Mouse (Mus musculus): ENCODE measurements at regions not wholly inside any gene's neighbourhood (a gene's known extent, or its start where the extent isn't known, plus 50 kb on each side); places are given as distances from the start of the nearest gene placed in this dataset.
A peak's percentile ranks its signal among the peaks of the same experiment; 100 is the strongest.

GRCm38 (mm10) chr2:128387851-128388471 lies 203.0 kb upstream of the Spdye4c start:
- WGBS = 78% methylated on average over 8 of the region's 8 CpGs
- H3K9ac ChIP-seq (replicated peaks; ENCODE audit: low read length) = no peak overlapping the region

GRCm38 (mm10) chr2:128388883-128389470 lies 202.0 kb upstream of the Spdye4c start:
- H3K36me3 ChIP-seq (ENCODE audit: insufficient read depth, low read length) = no peaks in the 10 kb centered on the region
- no peaks in the 10 kb centered on the region for H3K27me3 ChIP-seq (ENCODE audit: insufficient read depth, low read length)
- H3K4me1 ChIP-seq (ENCODE audit: insufficient read depth, low read length) = no peaks in the 10 kb centered on the region
- H3K9ac ChIP-seq (replicated peaks; ENCODE audit: low read length) = no peak overlapping the region
- ATAC-seq (no peak), DNase-seq (ENCODE audit: low spot score) (peak; percentile 52)
- WGBS = 12% methylated on average over 7 of the region's 7 CpGs
- no peak overlapping the region for H3K4me3 ChIP-seq (ENCODE audit: low read length)
- TF ChIP-seq CTCF (IDR thresholded peaks at IDR 0.05; ENCODE audit: low read depth) = no peak
- no peak overlapping the region for H3K4me2 ChIP-seq (ENCODE audit: low read depth, low read length)
- no peak overlapping the region for H3K27ac ChIP-seq
- H3K9me3 ChIP-seq (ENCODE audit: low read length) = no peaks in the 10 kb centered on the region

More at GRCm38 (mm10) chr2:128387851-128388471, 203.0 kb upstream of the Spdye4c start:
- Histone ChIP-seq H3K36me3 (ENCODE audit: insufficient read depth, low read length) (no peaks in the 10 kb centered on the region), H3K4me3 (ENCODE audit: low read length) (no peak overlapping the region), H3K4me1 (ENCODE audit: insufficient read depth, low read length) (no peaks in the 10 kb centered on the region), H3K9me3 (ENCODE audit: low read length) (no peaks in the 10 kb centered on the region), H3K4me2 (ENCODE audit: low read depth, low read length) (no peak overlapping the region), H3K27me3 (ENCODE audit: insufficient read depth, low read length) (no peaks in the 10 kb centered on the region), H3K27ac (no peak overlapping the region)
- TF ChIP-seq CTCF (IDR thresholded peaks at IDR 0.05; ENCODE audit: low read depth) = no peak
- no peak for DNase-seq (ENCODE audit: low spot score)
- no peak for ATAC-seq

- H3K36me3 ChIP-seq (ENCODE audit: insufficient read depth, low read length) = no peaks in the 10 kb centered on the region
- no peaks in the 10 kb centered on the region for H3K27me3 ChIP-seq (ENCODE audit: insufficient read depth, low read length)
- no peak overlapping the region for H3K27ac ChIP-seq
- WGBS = 23% methylated on average over 9 of the region's 9 CpGs
- no peak for DNase-seq (ENCODE audit: low spot score)
- no peak overlapping the region for H3K4me2 ChIP-seq (ENCODE audit: low read depth, low read length)
- no peak overlapping the region for H3K9ac ChIP-seq (replicated peaks; ENCODE audit: low read length)
- H3K4me3 ChIP-seq (ENCODE audit: low read length) = no peak overlapping the region
- H3K4me1 ChIP-seq (ENCODE audit: insufficient read depth, low read length) = no peaks in the 10 kb centered on the region
- H3K9me3 ChIP-seq (ENCODE audit: low read length) = no peaks in the 10 kb centered on the region
- ATAC-seq = no peak
- no peak for TF ChIP-seq CTCF (IDR thresholded peaks at IDR 0.05; ENCODE audit: low read depth)
These were observed 198.7 kb upstream of the Spdye4c start for GRCm38 (mm10) chr2:128392344-128392743.

- Histone ChIP-seq H3K36me3 (ENCODE audit: insufficient read depth, low read length) (no peaks in the 10 kb centered on the region), H3K27me3 (ENCODE audit: insufficient read depth, low read length) (no peaks in the 10 kb centered on the region), H3K4me2 (ENCODE audit: low read depth, low read length) (no peak overlapping the region), H3K9ac (replicated peaks; ENCODE audit: low read length) (no peak overlapping the region), H3K4me1 (ENCODE audit: insufficient read depth, low read length) (no peaks in the 10 kb centered on the region), H3K9me3 (ENCODE audit: low read length) (no peaks in the 10 kb centered on the region), H3K27ac (no peak overlapping the region), H3K4me3 (ENCODE audit: low read length) (no peak overlapping the region)
- WGBS = 41% methylated on average over 8 of the region's 8 CpGs
- DNase-seq (ENCODE audit: low spot score) (no peak), ATAC-seq (no peak)
- no peak for TF ChIP-seq CTCF (IDR thresholded peaks at IDR 0.05; ENCODE audit: low read depth)
These were observed 197.6 kb upstream of the Spdye4c start for GRCm38 (mm10) chr2:128393401-128393800.

GRCm38 (mm10) chr2:128393921-128394320 lies 197.1 kb upstream of the Spdye4c start:
- Histone ChIP-seq H3K4me2 (ENCODE audit: low read depth, low read length) (no peak overlapping the region), H3K9ac (replicated peaks; ENCODE audit: low read length) (no peak overlapping the region), H3K4me3 (ENCODE audit: low read length) (no peak overlapping the region), H3K36me3 (ENCODE audit: insufficient read depth, low read length) (no peaks in the 10 kb centered on the region), H3K9me3 (ENCODE audit: low read length) (no peaks in the 10 kb centered on the region), H3K4me1 (ENCODE audit: insufficient read depth, low read length) (no peaks in the 10 kb centered on the region), H3K27ac (no peak overlapping the region), H3K27me3 (ENCODE audit: insufficient read depth, low read length) (no peaks in the 10 kb centered on the region)
- 76% methylated on average over 5 of the region's 5 CpGs for WGBS
- DNase-seq (ENCODE audit: low spot score) = no peak
- ATAC-seq = no peak
- TF ChIP-seq CTCF (IDR thresholded peaks at IDR 0.05; ENCODE audit: low read depth) = no peak

- H3K36me3 ChIP-seq (ENCODE audit: insufficient read depth, low read length) = no peaks in the 10 kb centered on the region
- no peak overlapping the region for H3K4me3 ChIP-seq (ENCODE audit: low read length)
- no peak overlapping the region for H3K27ac ChIP-seq
- H3K9me3 ChIP-seq (ENCODE audit: low read length) = no peaks in the 10 kb centered on the region
- H3K4me2 ChIP-seq (ENCODE audit: low read depth, low read length) = no peak overlapping the region
- ATAC-seq (peak; percentile 51), DNase-seq (ENCODE audit: low spot score) (no peak)
- no peak for TF ChIP-seq CTCF (IDR thresholded peaks at IDR 0.05; ENCODE audit: low read depth)
- H3K9ac ChIP-seq (replicated peaks; ENCODE audit: low read length) = no peak overlapping the region
- H3K4me1 ChIP-seq (ENCODE audit: insufficient read depth, low read length) = no peaks in the 10 kb centered on the region
- WGBS = 47% methylated on average over 4 of the region's 4 CpGs
- H3K27me3 ChIP-seq (ENCODE audit: insufficient read depth, low read length) = no peaks in the 10 kb centered on the region
These were observed 195.6 kb upstream of the Spdye4c start for GRCm38 (mm10) chr2:128395308-128396007.

- Histone ChIP-seq H3K9me3 (ENCODE audit: low read length) (no peaks in the 10 kb centered on the region), H3K4me3 (ENCODE audit: low read length) (no peak overlapping the region), H3K9ac (replicated peaks; ENCODE audit: low read length) (no peak overlapping the region), H3K27me3 (ENCODE audit: insufficient read depth, low read length) (no peaks in the 10 kb centered on the region), H3K4me2 (ENCODE audit: low read depth, low read length) (no peak overlapping the region), H3K4me1 (ENCODE audit: insufficient read depth, low read length) (no peaks in the 10 kb centered on the region), H3K27ac (no peak overlapping the region), H3K36me3 (ENCODE audit: insufficient read depth, low read length) (no peaks in the 10 kb centered on the region)
- WGBS = 1% methylated on average over 9 of the region's 9 CpGs
- ATAC-seq = peak; percentile 91
- peak; percentile 94 for DNase-seq (ENCODE audit: low spot score)
- TF ChIP-seq CTCF (IDR thresholded peaks at IDR 0.05; ENCODE audit: low read depth) = peak; percentile 96
These were observed 195.0 kb upstream of the Spdye4c start for GRCm38 (mm10) chr2:128396008-128396346.
